Mouse (Mus musculus): ENCODE results near the gene Mrpl30.

GRCm38 (mm10) chr1:37883411-37883810 lies 6.9 kb upstream of the Mrpl30 start:
- TF ChIP-seq CTCF (IDR thresholded peaks at IDR 0.05; ENCODE audit: low read depth, low read length) (no peak), POLR2AphosphoS5 (IDR thresholded peaks at IDR 0.05; ENCODE audit: insufficient replicate concordance, low read depth, low read length) (no peak)

All from G1E (cell line).